Mouse (Mus musculus): ENCODE measurements around the gene Adgrb2.

DNA sequence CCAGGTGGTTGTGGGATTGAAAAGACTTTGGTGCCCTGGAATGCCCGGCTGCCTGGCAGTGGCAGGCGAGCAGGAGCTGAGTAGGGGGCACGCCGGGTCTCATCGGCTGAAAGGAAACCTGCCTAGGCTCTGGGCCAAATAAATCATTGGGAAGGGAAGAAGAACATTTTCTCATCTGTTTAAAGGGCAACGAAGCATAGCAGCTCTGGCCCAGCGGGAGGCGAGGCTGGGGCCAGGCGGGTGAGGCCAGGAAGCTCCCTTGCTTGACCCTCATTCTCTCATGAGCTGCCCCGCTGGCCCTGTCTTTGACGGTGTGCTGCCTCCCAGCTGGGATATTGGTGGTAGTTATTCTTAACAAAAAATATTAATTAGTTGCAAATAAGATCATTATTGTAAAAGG is 3.0 kb upstream of the Adgrb2 start:
- TF ChIP-seq CTCF (IDR thresholded peaks at IDR 0.05 in 2 of 3, conservative IDR thresholded peaks at IDR 0.05 in 1 of 3; ENCODE audit: control insufficient read depth in 1 of 3, insufficient read depth in 1 of 3, low read depth in 2 of 3, low read length in 3 of 3, poor library complexity in 1 of 3, severe bottlenecking in 1 of 3), result no peak
- TF ChIP-seq RCOR1 (IDR thresholded peaks at IDR 0.05; ENCODE audit: low read depth, low read length), result no peak

Measured in MEL (cell line).